ENCODE assay signal across 27 mouse cellular contexts in genomic region chr14:124767996-124768395, GRCm38 (mm10).
A peak's percentile ranks its signal among the peaks of the same experiment; 100 is the strongest.
DNase-seq lines count a peak whose midpoint lies in the region; ATAC-seq lines count a peak whose summit lies in the region.
"Had no signal": no experiment of that assay in that cellular context is flagged by ENCODE, and none has a peak within 500 bp of the region (broad histone marks: within the 10 kb centered on the region; RNA-seq: fewer than 3 reads in every experiment).

No protein-coding gene starts in this region.

- no peaks in the 10 kb centered on the region for H3K27me3 ChIP-seq in heart, embryonic 11.5 days (ENCODE audit: control insufficient read depth, insufficient read depth, low read length)
- H3K27me3 ChIP-seq in liver, embryonic 11.5 days (replicated peaks; ENCODE audit: control insufficient read depth, insufficient read depth, low read length): no peaks in the 10 kb centered on the region
- H3K27me3 ChIP-seq: heart, embryonic 13.5 days; intestine, embryonic 15.5 days; limb, embryonic 12.5 days; liver, embryonic 12.5 days; Patski had no signal

- no peak overlapping the region for H3K4me2 ChIP-seq in heart, embryonic 11.5 days
- H3K4me2 ChIP-seq in liver, embryonic 11.5 days: no peak overlapping the region
- H3K4me2 ChIP-seq: heart, embryonic 13.5 days; intestine, embryonic 15.5 days; limb, embryonic 12.5 days; liver, embryonic 12.5 days had no signal

- H3K27ac ChIP-seq in heart, embryonic 11.5 days (ENCODE audit: low read depth, low read length): no peak overlapping the region
- no peak overlapping the region for H3K27ac ChIP-seq in liver, embryonic 11.5 days (ENCODE audit: low read depth, low read length)
- H3K27ac ChIP-seq: gastrocnemius, adult 2 months; heart, embryonic 13.5 days; hindbrain, embryonic 10.5 days; intestine, embryonic 15.5 days; limb, embryonic 12.5 days; liver, embryonic 12.5 days; midbrain, embryonic 10.5 days had no signal

- DNase-seq in heart, adult 11 months: peak; percentile 95
- DNase-seq in cerebellum, adult 18-20 months: peak; percentile 56 to 63
- DNase-seq in cerebellum, adult 9-10 months: peak; percentile 79
- DNase-seq in heart, postnatal 10 days: peak; percentile 35 to 56
- no peak for DNase-seq in liver, embryonic 11.5 days (ENCODE audit: low spot score)
- no peak for DNase-seq in left cerebral cortex, adult 11 months (ENCODE audit: low spot score)
- DNase-seq: B cell, adult 2 months; gastrocnemius, adult 2 months; kidney, adult 8-10 months; kidney, postnatal 14 days; lung, adult 18-20 months; lung, postnatal 10 days; right cerebral cortex, adult 18-20 months; right cerebral cortex, postnatal 4 days; thymus, adult 18-20 months; thymus, postnatal 36 days had no signal

- H3K36me3 ChIP-seq in heart, embryonic 11.5 days (ENCODE audit: control insufficient read depth, insufficient read depth, low read length): no peaks in the 10 kb centered on the region
- no peaks in the 10 kb centered on the region for H3K36me3 ChIP-seq in liver, embryonic 11.5 days (ENCODE audit: control insufficient read depth, insufficient read depth, low read length)
- H3K36me3 ChIP-seq: G1E; heart, embryonic 13.5 days; hindbrain, embryonic 10.5 days; intestine, embryonic 15.5 days; limb, embryonic 12.5 days; liver, embryonic 12.5 days; midbrain, embryonic 10.5 days had no signal

- no peak overlapping the region for H3K9ac ChIP-seq in heart, embryonic 11.5 days (ENCODE audit: low read depth, low read length)
- H3K9ac ChIP-seq in liver, embryonic 11.5 days (ENCODE audit: low read depth, low read length): no peak overlapping the region
- H3K9ac ChIP-seq: heart, embryonic 13.5 days; intestine, embryonic 15.5 days; limb, embryonic 12.5 days; liver, embryonic 12.5 days had no signal

- 74% methylated on average over 3 of the region's 3 CpGs for WGBS in heart, embryonic 11.5 days (ENCODE audit: insufficient replicate concordance)
- WGBS in liver, embryonic 11.5 days: 87% methylated on average over 3 of the region's 3 CpGs

- H3K4me3 ChIP-seq in heart, embryonic 11.5 days (ENCODE audit: low read depth, low read length): no peak overlapping the region
- no peak overlapping the region for H3K4me3 ChIP-seq in liver, embryonic 11.5 days (ENCODE audit: low read depth, low read length)
- H3K4me3 ChIP-seq: gastrocnemius, adult 2 months; heart, embryonic 13.5 days; hindbrain, embryonic 10.5 days; intestine, embryonic 15.5 days; limb, embryonic 12.5 days; liver, embryonic 12.5 days; midbrain, embryonic 10.5 days had no signal

- intact Hi-C loops in heart, postnatal 10 days (cut with DNase I): no loop called here

- H3K9me3 ChIP-seq in heart, embryonic 11.5 days (replicated peaks; ENCODE audit: control insufficient read depth, low read length): no peaks in the 10 kb centered on the region
- H3K9me3 ChIP-seq in liver, embryonic 11.5 days (ENCODE audit: control insufficient read depth, low read length): no peaks in the 10 kb centered on the region
- H3K9me3 ChIP-seq: G1E; heart, embryonic 13.5 days; hindbrain, embryonic 10.5 days; intestine, embryonic 15.5 days; limb, embryonic 12.5 days; liver, embryonic 12.5 days; midbrain, embryonic 10.5 days had no signal

- no peak for ATAC-seq in heart, embryonic 11.5 days (replicated peaks; ENCODE audit: insufficient number of reproducible peaks, low FRiP score, low TSS enrichment)
- ATAC-seq in liver, embryonic 11.5 days (replicated peaks; ENCODE audit: low FRiP score): no peak
- ATAC-seq: forebrain, embryonic 14.5 days; hindbrain, embryonic 16.5 days; intestine, embryonic 15.5 days; liver, embryonic 12.5 days; Patski had no signal

- H3K4me1 ChIP-seq in heart, embryonic 11.5 days (ENCODE audit: control insufficient read depth, insufficient read depth, low read length): no peaks in the 10 kb centered on the region
- H3K4me1 ChIP-seq in liver, embryonic 11.5 days (replicated peaks; ENCODE audit: control insufficient read depth, insufficient read depth, low read length): no peaks in the 10 kb centered on the region
- H3K4me1 ChIP-seq: heart, embryonic 13.5 days; hindbrain, embryonic 10.5 days; intestine, embryonic 15.5 days; limb, embryonic 12.5 days; liver, embryonic 12.5 days; midbrain, embryonic 10.5 days had no signal

Comparison
In these comparisons a context has a peak if more than half of its experiments do, and no peak if none do; other contexts are left out.
1. DNase-seq: peak in heart, adult 11 months (single experiment), cerebellum, adult 18-20 months (2 of 2), cerebellum, adult 9-10 months (single experiment) and heart, postnatal 10 days (2 of 2); none in liver, embryonic 11.5 days (single experiment) and left cerebral cortex, adult 11 months (single experiment).